Mouse (Mus musculus): ENCODE results near the gene Egfem1.

The Egfem1 gene

GRCm38 (mm10) chr3:29293230-29293629, 211.4 kb downstream of the Egfem1 start:
- no peak for DNase-seq (ENCODE audit: extremely low read depth, low read depth)

DNA sequence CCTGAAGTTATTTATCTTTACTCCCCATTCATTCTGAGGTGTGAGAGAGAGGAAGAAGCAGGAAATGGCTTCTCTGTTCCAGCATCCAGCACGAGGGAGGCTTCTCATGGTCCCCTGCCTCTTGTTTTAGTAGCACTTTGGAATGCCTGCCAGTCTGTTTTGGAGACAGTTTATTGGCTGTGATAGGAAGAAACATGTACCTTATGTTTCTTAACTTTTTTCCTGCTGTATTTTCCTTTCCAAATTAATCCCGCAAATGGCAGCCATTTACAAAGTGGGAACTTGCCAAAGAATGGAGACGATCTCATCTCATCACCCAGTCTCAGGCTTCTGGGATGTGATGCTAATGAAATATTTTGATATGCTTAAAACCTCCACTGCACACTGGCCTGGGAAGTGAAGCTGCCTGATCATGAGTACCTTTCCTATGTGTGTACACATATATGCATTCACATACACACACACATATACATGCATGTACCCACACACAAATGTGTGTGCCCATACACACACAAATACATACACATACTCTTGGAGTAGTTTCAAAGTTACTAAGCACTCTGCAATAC, 260.5 kb downstream of the Egfem1 start:
- no peak for DNase-seq (ENCODE audit: extremely low read depth, low read depth)

- no peak for DNase-seq (ENCODE audit: extremely low read depth, low read depth)
Measured at GRCm38 (mm10) chr3:29345805-29346204, 264.0 kb downstream of the Egfem1 start.

GRCm38 (mm10) chr3:29366907-29367306, 285.1 kb downstream of the Egfem1 start:
- no peak for DNase-seq (ENCODE audit: extremely low read depth, low read depth)

DNA sequence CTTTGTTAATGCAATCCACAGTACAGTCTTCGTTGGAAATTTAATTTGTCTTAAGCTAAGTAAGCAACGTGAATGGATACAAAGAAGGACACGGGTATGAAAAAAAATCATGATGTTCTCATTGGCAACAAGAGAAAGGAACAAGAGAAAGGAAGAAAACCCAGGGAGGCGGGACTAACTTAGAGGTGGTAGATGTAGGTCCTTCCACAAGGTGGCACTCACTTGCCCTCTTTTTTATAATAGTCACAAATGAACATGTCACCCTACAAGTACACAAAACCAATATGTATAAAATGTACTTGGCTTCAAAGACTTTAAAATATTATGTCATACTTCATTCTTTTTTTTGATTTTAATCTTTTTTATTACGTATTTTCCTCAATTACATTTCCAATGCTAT, 288.7 kb downstream of the Egfem1 start:
- DNase-seq (ENCODE audit: extremely low read depth, low read depth) = no peak

GRCm38 (mm10) chr3:29381255-29381654, 299.4 kb downstream of the Egfem1 start:
- DNase-seq (ENCODE audit: extremely low read depth, low read depth) = no peak

- DNase-seq (ENCODE audit: extremely low read depth, low read depth) = no peak
Measured at GRCm38 (mm10) chr3:29399064-29399463, 317.2 kb downstream of the Egfem1 start.

DNA sequence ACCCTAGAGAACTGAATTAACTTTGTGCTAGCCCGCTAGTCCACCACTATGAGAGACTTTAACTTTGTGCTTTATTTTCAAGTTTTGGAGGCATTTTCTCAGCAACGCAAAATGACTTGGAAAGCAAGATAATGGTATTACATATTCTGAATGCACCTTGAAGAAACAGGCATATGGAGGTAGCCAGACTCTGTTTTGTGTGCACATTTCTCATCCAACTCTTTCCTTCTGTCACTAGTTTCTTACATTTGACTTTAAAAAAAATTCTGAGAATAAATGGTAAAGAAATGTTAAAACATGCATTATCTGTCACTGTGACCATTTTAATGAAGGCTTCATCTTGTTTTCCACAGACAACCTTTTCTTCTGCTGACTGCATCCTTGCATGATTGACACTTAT, 339.8 kb downstream of the Egfem1 start:
- no peak for DNase-seq (ENCODE audit: extremely low read depth, low read depth)

- DNase-seq (ENCODE audit: extremely low read depth, low read depth) = no peak
Measured at GRCm38 (mm10) chr3:29432109-29433091, 350.6 kb downstream of the Egfem1 start.

DNA sequence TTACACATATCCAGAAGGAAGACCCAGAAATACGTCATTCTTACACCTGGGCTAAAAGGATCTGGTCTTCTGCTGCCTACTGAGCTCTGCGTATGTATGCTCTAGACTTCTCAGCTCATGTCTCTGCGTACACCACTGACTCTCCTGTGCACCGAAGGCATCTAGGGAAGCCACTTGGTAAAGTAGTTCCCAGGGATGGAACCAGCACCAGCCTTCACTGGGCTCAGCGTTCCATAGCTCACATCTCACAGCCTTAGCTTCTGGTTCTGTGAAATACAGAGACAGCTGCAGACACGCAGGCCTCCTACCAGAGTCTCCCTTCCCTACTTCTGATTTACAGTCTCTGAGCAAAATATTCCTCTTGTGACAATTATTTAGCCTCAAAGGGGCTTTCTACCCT, 361.2 kb downstream of the Egfem1 start:
- no peak for DNase-seq (ENCODE audit: extremely low read depth, low read depth)

GRCm38 (mm10) chr3:29444661-29445060, 362.8 kb downstream of the Egfem1 start:
- DNase-seq (ENCODE audit: extremely low read depth, low read depth) = no peak

- no peak for DNase-seq (ENCODE audit: extremely low read depth, low read depth)
Measured at GRCm38 (mm10) chr3:29446081-29446480, 364.3 kb downstream of the Egfem1 start.

GRCm38 (mm10) chr3:29448829-29449406, 367.1 kb downstream of the Egfem1 start:
- no peak for DNase-seq (ENCODE audit: extremely low read depth, low read depth)

DNA sequence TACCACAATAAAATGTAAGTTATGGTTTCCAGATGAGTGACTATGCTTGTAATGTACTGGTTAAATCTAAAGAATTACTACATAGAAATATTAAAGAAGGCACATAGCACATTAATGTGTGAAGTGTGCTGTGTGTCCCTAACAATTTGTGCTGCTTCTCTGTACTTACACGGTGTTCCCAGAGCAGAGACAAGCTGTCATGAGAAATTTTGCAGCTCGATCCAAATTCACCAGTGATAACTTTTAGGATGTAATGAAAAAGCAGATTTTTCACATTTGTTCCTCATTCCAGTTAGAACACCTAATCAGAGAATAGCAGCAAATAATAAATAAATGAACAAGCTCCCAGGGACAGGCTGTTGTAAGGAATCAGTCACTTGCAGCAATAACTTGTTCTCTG, 416.4 kb downstream of the Egfem1 start:
- no peak for DNase-seq (ENCODE audit: extremely low read depth, low read depth)

DNA sequence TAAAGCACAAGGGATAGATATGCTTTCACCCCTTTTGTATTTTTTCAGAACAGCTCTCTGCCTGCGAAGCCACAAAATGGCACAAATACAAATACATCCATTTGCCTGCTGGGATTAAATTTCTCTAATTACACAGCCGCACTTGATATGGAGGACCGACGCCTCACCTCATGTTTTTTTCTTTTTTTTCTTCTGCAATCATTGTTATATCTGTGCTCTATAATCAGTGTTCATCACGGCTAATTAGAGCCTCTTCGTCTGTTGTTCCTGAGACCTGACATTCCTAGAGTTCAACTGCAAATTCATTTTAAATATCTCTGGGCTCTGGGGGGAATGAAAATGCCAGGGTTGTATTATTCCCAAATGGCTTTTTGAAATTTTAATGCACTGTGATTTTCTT, 417.4 kb downstream of the Egfem1 start:
- DNase-seq (ENCODE audit: extremely low read depth, low read depth) = no peak

DNA sequence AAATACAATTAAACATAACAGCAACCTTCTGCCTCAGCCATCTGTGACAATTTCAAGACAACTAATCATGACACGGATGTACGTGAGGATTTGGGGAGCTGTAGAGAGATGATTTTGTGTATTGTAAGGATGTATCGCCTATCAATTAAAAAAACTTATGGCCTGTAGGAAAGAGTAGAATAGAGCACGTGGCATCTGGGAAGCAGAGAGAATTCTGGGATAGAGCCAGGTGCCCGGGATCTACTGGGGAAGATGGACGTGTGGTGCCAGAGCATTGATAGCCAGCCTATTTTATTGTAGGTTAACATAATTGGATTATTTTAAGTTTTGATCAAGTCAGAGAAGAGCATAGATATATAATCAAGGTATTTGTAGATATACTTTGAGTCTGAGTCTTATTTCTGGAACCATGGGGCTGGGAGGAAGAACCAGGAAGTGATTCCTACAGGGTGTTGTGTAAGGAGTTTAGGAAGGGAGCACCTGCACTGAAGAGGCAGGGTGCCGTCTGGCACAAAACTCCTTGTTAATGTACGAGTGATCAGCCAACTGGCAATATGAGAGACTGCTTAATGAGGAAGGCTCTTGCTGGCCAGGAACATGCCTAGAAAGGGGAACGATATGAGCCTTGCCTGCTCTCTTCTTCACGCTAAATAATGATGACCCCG, 443.6 kb downstream of the Egfem1 start:
- DNase-seq (ENCODE audit: extremely low read depth, low read depth) = no peak

- DNase-seq (ENCODE audit: extremely low read depth, low read depth) = no peak
Measured at GRCm38 (mm10) chr3:29525963-29526301, 444.1 kb downstream of the Egfem1 start.

- no peak for DNase-seq (ENCODE audit: extremely low read depth, low read depth)
Measured at GRCm38 (mm10) chr3:29539211-29539610, 457.4 kb downstream of the Egfem1 start.

DNA sequence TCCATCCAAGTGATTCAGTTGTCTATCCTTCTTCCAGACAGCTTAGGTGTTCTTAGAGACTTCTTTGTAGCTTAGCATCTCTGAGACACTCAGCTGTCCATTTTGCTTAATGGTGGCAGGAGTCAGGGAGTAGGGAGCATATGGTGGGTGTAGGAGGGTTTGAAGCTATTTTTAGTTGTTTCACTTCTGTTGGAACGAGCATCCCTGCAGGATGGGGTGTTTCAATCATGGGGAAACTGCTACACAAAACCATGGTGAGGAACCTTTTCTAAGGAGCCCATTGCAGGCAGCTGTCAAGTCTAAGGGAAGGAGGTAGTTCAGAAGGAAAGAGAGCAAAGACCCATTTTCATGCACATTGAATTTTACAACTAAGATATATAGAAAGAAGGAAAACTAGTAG, 458.1 kb downstream of the Egfem1 start:
- DNase-seq (ENCODE audit: extremely low read depth, low read depth) = no peak

- no peak for DNase-seq (ENCODE audit: extremely low read depth, low read depth)
Measured at GRCm38 (mm10) chr3:29541477-29542079, 459.8 kb downstream of the Egfem1 start.

GRCm38 (mm10) chr3:29544056-29544455, 462.2 kb downstream of the Egfem1 start:
- DNase-seq (ENCODE audit: extremely low read depth, low read depth) = no peak

DNA sequence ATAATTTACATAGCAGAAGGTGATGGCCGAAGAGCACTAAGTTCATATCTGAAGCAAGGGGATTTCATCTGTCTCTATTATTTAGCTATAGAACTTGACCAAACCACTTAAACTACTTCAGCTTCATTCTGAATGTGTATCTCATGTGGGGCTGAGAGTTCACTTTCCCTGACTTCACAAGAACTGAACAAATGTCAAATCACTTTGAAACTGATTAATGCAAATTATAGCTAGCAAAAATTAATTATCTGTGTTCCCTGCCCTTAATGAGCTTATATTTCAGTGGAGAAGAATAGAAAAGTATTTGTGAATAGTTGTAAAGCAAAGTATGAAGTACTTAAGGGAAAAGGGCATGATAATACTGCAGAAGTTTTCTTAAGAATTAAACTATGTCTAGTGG, 481.3 kb downstream of the Egfem1 start:
- no peak for DNase-seq (ENCODE audit: extremely low read depth, low read depth)

All from MEL-GATA-1-ER (cell line).